Mouse (Mus musculus): ENCODE data around the gene Bco2. TPM values are rescaled to one million over a fixed set of nuclear protein-coding genes. Genes with fewer than 3 reads are reported as not detected.

Gene Bco2
- polyA plus RNA-seq, 1 experiment from 2014 or later = 0.26 TPM

GRCm38 (mm10) chr9:50548936-50549335, 6.0 kb downstream of the Bco2 start:
- Histone ChIP-seq H3K9me3 (ENCODE audit: control insufficient read depth, low read depth, low read length) (no peaks in the 10 kb centered on the region), H3K4me2 (replicated peaks; ENCODE audit: low read depth, low read length) (no peak overlapping the region), H3K27ac (ENCODE audit: low read length) (no peak overlapping the region), H3K4me1 (ENCODE audit: control insufficient read depth, insufficient read depth, low read length) (no peaks in the 10 kb centered on the region), H3K36me3 (ENCODE audit: control insufficient read depth, insufficient read depth, low read length) (no peaks in the 10 kb centered on the region), H3K27me3 (ENCODE audit: control insufficient read depth, insufficient read depth, low read length) (no peaks in the 10 kb centered on the region), H3K9ac (replicated peaks; ENCODE audit: low read depth, low read length) (no peak overlapping the region), H3K4me3 (ENCODE audit: low read depth, low read length) (no peak overlapping the region)
- no peak for ATAC-seq (ENCODE audit: insufficient number of reproducible peaks, insufficient read depth, low FRiP score, low read depth)
- WGBS = 73% methylated on average over 4 of the region's 4 CpGs

DNA sequence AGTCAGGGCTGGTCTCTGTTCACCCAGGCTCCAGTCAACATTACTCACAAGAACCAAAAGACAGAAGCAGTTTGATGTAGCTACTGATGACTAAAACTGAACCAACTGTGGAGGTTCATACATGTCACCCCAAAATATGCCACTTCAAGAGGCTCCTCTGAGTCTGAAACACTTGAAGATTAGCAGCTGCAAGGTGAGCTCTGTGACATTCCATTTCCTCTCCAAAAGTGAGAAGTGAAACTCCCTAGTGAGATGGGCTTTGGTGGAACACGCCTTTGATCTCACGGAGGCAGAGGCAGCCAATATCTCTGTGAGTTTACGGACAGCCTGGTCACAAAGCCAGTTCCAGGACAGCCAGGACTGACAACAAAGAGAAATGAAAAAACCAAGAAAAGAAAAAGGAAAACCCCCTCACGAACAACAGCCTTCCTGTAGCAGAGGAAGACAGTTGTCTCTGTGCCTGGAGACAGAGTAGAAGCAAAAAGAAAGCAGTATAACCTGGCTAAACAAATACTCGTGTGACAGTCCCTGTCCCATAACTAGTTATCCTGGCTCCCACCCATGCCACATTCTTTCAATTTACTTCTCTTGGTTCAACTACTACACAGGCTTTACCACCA, 7.0 kb downstream of the Bco2 start:
- no peaks in the 10 kb centered on the region for H3K27me3 ChIP-seq (ENCODE audit: control insufficient read depth, insufficient read depth, low read length)
- no peak overlapping the region for H3K27ac ChIP-seq (ENCODE audit: low read length)
- H3K4me1 ChIP-seq (ENCODE audit: control insufficient read depth, insufficient read depth, low read length) = no peaks in the 10 kb centered on the region
- no peaks in the 10 kb centered on the region for H3K9me3 ChIP-seq (ENCODE audit: control insufficient read depth, low read depth, low read length)
- no peak overlapping the region for H3K4me3 ChIP-seq (ENCODE audit: low read depth, low read length)
- no peak overlapping the region for H3K9ac ChIP-seq (replicated peaks; ENCODE audit: low read depth, low read length)
- no peak for ATAC-seq (ENCODE audit: insufficient number of reproducible peaks, insufficient read depth, low FRiP score, low read depth)
- no peak overlapping the region for H3K4me2 ChIP-seq (replicated peaks; ENCODE audit: low read depth, low read length)
- no peaks in the 10 kb centered on the region for H3K36me3 ChIP-seq (ENCODE audit: control insufficient read depth, insufficient read depth, low read length)
- 50% methylated on average over 5 of the region's 5 CpGs for WGBS

DNA sequence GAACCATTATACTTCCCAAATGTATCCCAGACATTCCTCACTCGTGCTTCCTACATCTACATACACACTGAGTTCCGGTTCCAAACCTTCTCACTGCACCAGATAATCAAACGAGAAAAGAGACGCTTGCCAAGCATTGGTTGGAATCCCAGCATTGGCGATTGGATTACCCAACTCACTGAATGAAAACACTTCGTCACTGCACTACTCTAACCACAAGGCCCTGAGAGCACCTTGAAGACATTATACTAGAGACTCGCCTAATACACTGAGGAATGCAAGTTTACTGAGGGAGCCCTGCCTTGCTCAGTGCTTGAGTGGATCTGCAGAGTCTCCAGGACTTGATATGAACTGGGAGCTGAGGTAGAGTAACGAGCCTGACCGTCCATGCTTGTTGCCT, 12.6 kb downstream of the Bco2 start:
- Histone ChIP-seq H3K4me3 (ENCODE audit: low read depth, low read length) (no peak overlapping the region), H3K27me3 (ENCODE audit: control insufficient read depth, insufficient read depth, low read length) (no peaks in the 10 kb centered on the region), H3K9ac (replicated peaks; ENCODE audit: low read depth, low read length) (no peak overlapping the region), H3K4me1 (ENCODE audit: control insufficient read depth, insufficient read depth, low read length) (no peaks in the 10 kb centered on the region), H3K9me3 (ENCODE audit: control insufficient read depth, low read depth, low read length) (no peaks in the 10 kb centered on the region), H3K27ac (ENCODE audit: low read length) (no peak overlapping the region), H3K4me2 (replicated peaks; ENCODE audit: low read depth, low read length) (no peak overlapping the region), H3K36me3 (ENCODE audit: control insufficient read depth, insufficient read depth, low read length) (no peaks in the 10 kb centered on the region)
- ATAC-seq (ENCODE audit: insufficient number of reproducible peaks, insufficient read depth, low FRiP score, low read depth) = no peak
- WGBS = 78% methylated on average over 9 of the region's 9 CpGs

DNA sequence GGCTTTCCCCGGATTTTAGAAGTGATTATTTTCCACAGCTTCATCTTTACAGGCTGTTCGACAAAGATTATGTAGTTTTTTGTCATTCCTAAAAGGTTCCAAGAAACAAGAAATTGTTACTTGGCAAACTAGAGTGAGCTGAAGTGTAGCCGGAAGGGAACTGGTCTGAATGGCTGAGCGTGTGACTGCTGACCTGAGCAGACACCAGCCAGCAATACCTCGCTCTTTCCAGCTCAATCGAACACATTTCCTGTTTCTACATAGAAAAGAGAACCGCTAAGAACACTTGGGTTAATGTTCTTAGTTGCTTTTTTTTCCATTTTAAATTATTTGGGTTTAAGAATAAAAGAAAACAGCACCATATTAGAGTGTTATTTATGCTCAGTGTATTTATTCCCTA, 14.8 kb downstream of the Bco2 start:
- H3K4me2 ChIP-seq (replicated peaks; ENCODE audit: low read depth, low read length) = no peak overlapping the region
- H3K27ac ChIP-seq (ENCODE audit: low read length) = no peak overlapping the region
- no peak for ATAC-seq (ENCODE audit: insufficient number of reproducible peaks, insufficient read depth, low FRiP score, low read depth)
- no peaks in the 10 kb centered on the region for H3K36me3 ChIP-seq (ENCODE audit: control insufficient read depth, insufficient read depth, low read length)
- H3K27me3 ChIP-seq (ENCODE audit: control insufficient read depth, insufficient read depth, low read length) = no peaks in the 10 kb centered on the region
- no peak overlapping the region for H3K4me3 ChIP-seq (ENCODE audit: low read depth, low read length)
- 59% methylated on average over 7 of the region's 7 CpGs for WGBS
- H3K4me1 ChIP-seq (ENCODE audit: control insufficient read depth, insufficient read depth, low read length) = no peaks in the 10 kb centered on the region
- no peak overlapping the region for H3K9ac ChIP-seq (replicated peaks; ENCODE audit: low read depth, low read length)
- no peaks in the 10 kb centered on the region for H3K9me3 ChIP-seq (ENCODE audit: control insufficient read depth, low read depth, low read length)

GRCm38 (mm10) chr9:50537295-50537694, 17.7 kb downstream of the Bco2 start:
- 38% methylated on average over 4 of the region's 4 CpGs for WGBS
- Histone ChIP-seq H3K4me3 (ENCODE audit: low read depth, low read length) (no peak overlapping the region), H3K9me3 (ENCODE audit: control insufficient read depth, low read depth, low read length) (no peaks in the 10 kb centered on the region), H3K36me3 (ENCODE audit: control insufficient read depth, insufficient read depth, low read length) (no peaks in the 10 kb centered on the region), H3K4me1 (ENCODE audit: control insufficient read depth, insufficient read depth, low read length) (no peaks in the 10 kb centered on the region), H3K27me3 (ENCODE audit: control insufficient read depth, insufficient read depth, low read length) (no peaks in the 10 kb centered on the region), H3K9ac (replicated peaks; ENCODE audit: low read depth, low read length) (no peak overlapping the region), H3K4me2 (replicated peaks; ENCODE audit: low read depth, low read length) (no peak overlapping the region), H3K27ac (ENCODE audit: low read length) (no peak overlapping the region)
- ATAC-seq (ENCODE audit: insufficient number of reproducible peaks, insufficient read depth, low FRiP score, low read depth) = no peak

DNA sequence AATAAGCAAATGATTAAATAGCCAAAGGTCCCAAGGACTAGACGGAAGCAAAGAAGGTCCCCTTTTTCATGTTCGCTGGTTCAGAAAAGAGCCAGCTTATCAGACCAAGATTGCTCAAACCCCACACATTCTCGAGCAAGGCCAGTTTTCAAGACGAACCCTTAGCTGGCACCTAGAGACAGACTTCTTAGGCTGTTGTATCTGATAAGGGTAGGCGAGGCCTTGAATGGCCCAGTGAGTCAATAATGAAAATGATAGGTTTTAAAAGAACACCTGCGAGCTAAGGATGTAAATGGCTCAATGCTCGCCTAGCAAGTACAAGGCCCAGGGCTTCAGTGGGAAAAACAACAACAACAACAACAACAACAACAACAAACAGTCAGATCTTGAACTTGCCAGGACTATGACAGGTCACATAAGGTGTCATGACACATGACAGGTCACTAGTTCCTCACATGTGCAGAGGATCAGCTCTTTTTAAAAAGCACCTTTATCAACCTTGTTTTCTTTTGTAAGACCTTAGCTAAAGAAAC, 18.3 kb downstream of the Bco2 start:
- no peaks in the 10 kb centered on the region for H3K27me3 ChIP-seq (ENCODE audit: control insufficient read depth, insufficient read depth, low read length)
- H3K4me1 ChIP-seq (ENCODE audit: control insufficient read depth, insufficient read depth, low read length) = no peaks in the 10 kb centered on the region
- no peaks in the 10 kb centered on the region for H3K36me3 ChIP-seq (ENCODE audit: control insufficient read depth, insufficient read depth, low read length)
- WGBS = 68% methylated on average over 7 of the region's 7 CpGs
- H3K4me2 ChIP-seq (replicated peaks; ENCODE audit: low read depth, low read length) = no peak overlapping the region
- no peak overlapping the region for H3K9ac ChIP-seq (replicated peaks; ENCODE audit: low read depth, low read length)
- H3K9me3 ChIP-seq (ENCODE audit: control insufficient read depth, low read depth, low read length) = no peaks in the 10 kb centered on the region
- H3K4me3 ChIP-seq (ENCODE audit: low read depth, low read length) = no peak overlapping the region
- no peak for ATAC-seq (ENCODE audit: insufficient number of reproducible peaks, insufficient read depth, low FRiP score, low read depth)
- H3K27ac ChIP-seq (ENCODE audit: low read length) = no peak overlapping the region

DNA sequence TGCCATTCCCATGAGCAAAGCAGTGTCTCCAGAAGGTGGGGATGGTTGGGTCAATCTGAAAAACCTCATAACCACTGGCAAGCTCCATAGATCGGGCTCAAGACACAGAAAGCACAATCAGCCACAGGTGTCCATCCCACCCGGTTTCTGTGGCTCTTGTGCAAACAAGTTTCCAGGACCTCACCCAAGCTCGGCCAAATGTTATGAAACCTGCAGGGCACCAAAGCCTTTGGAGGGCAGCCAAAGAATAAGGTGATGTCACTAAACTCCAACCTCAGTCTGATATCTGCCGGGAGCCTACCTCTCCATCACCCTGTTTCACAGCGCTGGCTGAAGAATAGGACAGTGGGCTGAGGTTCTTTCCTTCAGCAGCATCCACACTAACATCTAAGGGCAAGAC, 19.1 kb downstream of the Bco2 start:
- H3K27ac ChIP-seq (ENCODE audit: low read length) = no peak overlapping the region

GRCm38 (mm10) chr9:50533791-50534190, 21.2 kb downstream of the Bco2 start:
- no peak overlapping the region for H3K4me3 ChIP-seq (ENCODE audit: low read depth, low read length)
- H3K4me1 ChIP-seq (ENCODE audit: control insufficient read depth, insufficient read depth, low read length) = no peaks in the 10 kb centered on the region
- H3K27me3 ChIP-seq (ENCODE audit: control insufficient read depth, insufficient read depth, low read length) = no peaks in the 10 kb centered on the region
- H3K4me2 ChIP-seq (replicated peaks; ENCODE audit: low read depth, low read length) = no peak overlapping the region
- no peak overlapping the region for H3K27ac ChIP-seq (ENCODE audit: low read length)
- no peaks in the 10 kb centered on the region for H3K9me3 ChIP-seq (ENCODE audit: control insufficient read depth, low read depth, low read length)
- ATAC-seq (ENCODE audit: insufficient number of reproducible peaks, insufficient read depth, low FRiP score, low read depth) = no peak
- no peak overlapping the region for H3K9ac ChIP-seq (replicated peaks; ENCODE audit: low read depth, low read length)
- WGBS = 73% methylated on average over 3 of the region's 3 CpGs
- H3K36me3 ChIP-seq (ENCODE audit: control insufficient read depth, insufficient read depth, low read length) = no peaks in the 10 kb centered on the region

More for the DNA sequence above, 19.1 kb downstream of the Bco2 start:
- no peak for ATAC-seq (ENCODE audit: insufficient number of reproducible peaks, insufficient read depth, low FRiP score, low read depth)
- 70% methylated on average over 5 of the region's 5 CpGs for WGBS
- no peaks in the 10 kb centered on the region for H3K4me1 ChIP-seq (ENCODE audit: control insufficient read depth, insufficient read depth, low read length)
- H3K4me2 ChIP-seq (replicated peaks; ENCODE audit: low read depth, low read length) = no peak overlapping the region
- no peaks in the 10 kb centered on the region for H3K36me3 ChIP-seq (ENCODE audit: control insufficient read depth, insufficient read depth, low read length)
- no peaks in the 10 kb centered on the region for H3K9me3 ChIP-seq (ENCODE audit: control insufficient read depth, low read depth, low read length)
- no peaks in the 10 kb centered on the region for H3K27me3 ChIP-seq (ENCODE audit: control insufficient read depth, insufficient read depth, low read length)
- H3K9ac ChIP-seq (replicated peaks; ENCODE audit: low read depth, low read length) = no peak overlapping the region
- no peak overlapping the region for H3K4me3 ChIP-seq (ENCODE audit: low read depth, low read length)

DNA sequence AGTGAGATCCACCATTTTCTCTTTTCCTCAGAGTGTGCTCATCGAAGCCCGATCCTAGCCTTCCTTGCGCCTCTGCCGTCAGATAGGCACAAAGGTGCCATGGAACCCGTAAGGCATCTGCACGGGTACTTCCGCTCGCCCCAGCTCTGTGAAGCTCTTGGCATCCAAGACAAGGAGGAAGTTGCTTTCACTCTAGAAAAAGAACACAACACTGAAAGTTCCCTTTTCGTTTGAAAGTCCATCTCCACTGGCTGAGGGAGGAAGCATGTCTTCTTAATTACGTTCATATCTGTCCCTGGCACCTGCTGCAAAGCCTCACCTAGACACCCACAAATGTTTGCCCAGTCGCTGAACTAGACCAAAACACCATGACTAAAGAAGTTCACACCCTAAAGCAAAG, 21.7 kb downstream of the Bco2 start:
- H3K36me3 ChIP-seq (ENCODE audit: control insufficient read depth, insufficient read depth, low read length) = no peaks in the 10 kb centered on the region
- H3K9ac ChIP-seq (replicated peaks; ENCODE audit: low read depth, low read length) = no peak overlapping the region
- H3K27me3 ChIP-seq (ENCODE audit: control insufficient read depth, insufficient read depth, low read length) = no peaks in the 10 kb centered on the region
- no peaks in the 10 kb centered on the region for H3K4me1 ChIP-seq (ENCODE audit: control insufficient read depth, insufficient read depth, low read length)
- ATAC-seq (ENCODE audit: insufficient number of reproducible peaks, insufficient read depth, low FRiP score, low read depth) = no peak
- H3K9me3 ChIP-seq (ENCODE audit: control insufficient read depth, low read depth, low read length) = no peaks in the 10 kb centered on the region
- no peak overlapping the region for H3K27ac ChIP-seq (ENCODE audit: low read length)
- H3K4me2 ChIP-seq (replicated peaks; ENCODE audit: low read depth, low read length) = no peak overlapping the region
- H3K4me3 ChIP-seq (ENCODE audit: low read depth, low read length) = no peak overlapping the region
- 81% methylated on average over 11 of the region's 11 CpGs for WGBS
